Mouse (Mus musculus): ENCODE measurements around the gene Erc1. TPM values are rescaled to one million over a fixed set of nuclear protein-coding genes. Genes with fewer than 3 reads are reported as not detected.
A peak's percentile ranks its signal among the peaks of the same experiment; 100 is the strongest.

The Erc1 gene
- polyA plus RNA-seq, 1 experiment from 2014 or later: 19.6 TPM

- peak; percentile 24 for DNase-seq (ENCODE audit: extremely low spot score, low spot score)
- H3K4me1 ChIP-seq: no peaks in the 10 kb centered on the region
- H3K4me3 ChIP-seq: no peak overlapping the region
- peaks cover 21% of the 10 kb centered on the region for H3K36me3 ChIP-seq (replicated peaks)
- no peak overlapping the region for H3K27ac ChIP-seq
- H3K27me3 ChIP-seq (ENCODE audit: poor library complexity, severe bottlenecking): no peaks in the 10 kb centered on the region
- WGBS: 48% methylated on average over 2 of the region's 2 CpGs
- H3K9me3 ChIP-seq: no peaks in the 10 kb centered on the region
These were observed 55.4 kb downstream of the Erc1 start for GRCm38 (mm10) chr6:119792562-119792961.

DNA sequence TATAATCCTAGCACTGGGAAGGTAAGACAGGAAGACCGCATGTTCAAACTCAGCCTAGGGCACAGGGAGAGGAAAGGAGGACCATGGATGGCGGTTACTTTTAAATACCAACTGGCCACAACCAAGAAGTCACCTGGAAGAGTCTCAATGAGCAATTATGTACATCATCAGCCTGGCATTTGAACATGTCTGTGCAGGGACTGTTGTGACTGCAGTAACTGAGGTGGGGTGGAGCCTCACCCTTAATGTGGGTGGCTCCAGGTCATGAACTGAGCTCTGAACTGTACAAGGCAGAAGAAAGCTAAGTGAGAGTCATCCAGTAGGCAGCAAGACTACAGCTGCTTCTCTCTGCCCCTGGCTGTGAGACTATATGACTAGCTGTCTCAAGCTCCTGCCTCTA, 65.6 kb downstream of the Erc1 start:
- 93% methylated on average over 2 of the region's 2 CpGs for WGBS
- DNase-seq (ENCODE audit: extremely low spot score, low spot score): no peak
- no peaks in the 10 kb centered on the region for H3K4me1 ChIP-seq
- H3K9me3 ChIP-seq: no peaks in the 10 kb centered on the region
- H3K27ac ChIP-seq: no peak overlapping the region
- no peak overlapping the region for H3K4me3 ChIP-seq
- no peaks in the 10 kb centered on the region for H3K27me3 ChIP-seq (ENCODE audit: poor library complexity, severe bottlenecking)
- H3K36me3 ChIP-seq (replicated peaks): peaks cover 9% of the 10 kb centered on the region

DNA sequence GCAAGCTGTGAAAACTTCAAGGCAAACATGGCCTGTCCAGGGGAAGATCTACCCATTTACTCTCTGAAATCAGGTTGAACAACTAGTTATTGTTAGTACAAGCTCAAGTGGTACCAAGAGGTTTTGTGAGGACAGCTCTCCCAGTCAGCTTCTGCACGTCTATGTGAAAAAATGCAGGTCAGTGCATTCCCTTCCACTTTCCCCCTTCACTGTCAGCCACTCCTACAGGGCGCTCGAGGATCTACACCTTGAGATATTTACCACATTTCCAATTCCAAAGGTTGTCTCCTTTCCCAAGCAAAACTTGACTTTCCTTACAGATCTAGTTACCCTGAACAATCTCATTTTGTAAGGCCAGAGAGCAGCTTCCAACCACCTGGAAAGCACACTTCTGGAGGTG, 66.9 kb downstream of the Erc1 start:
- Histone ChIP-seq H3K4me3 (no peak overlapping the region), H3K36me3 (replicated peaks) (peaks cover 9% of the 10 kb centered on the region), H3K4me1 (no peaks in the 10 kb centered on the region), H3K27me3 (ENCODE audit: poor library complexity, severe bottlenecking) (no peaks in the 10 kb centered on the region), H3K27ac (no peak overlapping the region), H3K9me3 (no peaks in the 10 kb centered on the region)
- WGBS: 79% methylated on average over 3 of the region's 3 CpGs
- DNase-seq (ENCODE audit: extremely low spot score, low spot score): no peak

- WGBS: 88% methylated on average over 1 of the region's 1 CpGs
- no peak for DNase-seq (ENCODE audit: extremely low spot score, low spot score)
- Histone ChIP-seq H3K4me1 (peaks cover 3% of the 10 kb centered on the region; the same call in 1 of the 2 replicates), H3K27me3 (ENCODE audit: poor library complexity, severe bottlenecking) (no peaks in the 10 kb centered on the region), H3K27ac (no peak overlapping the region), H3K9me3 (no peaks in the 10 kb centered on the region), H3K36me3 (replicated peaks) (peaks cover 5% of the 10 kb centered on the region; the same call in 1 of the 2 replicates), H3K4me3 (no peak overlapping the region)
These were observed 79.2 kb downstream of the Erc1 start for GRCm38 (mm10) chr6:119768778-119769177.

DNA sequence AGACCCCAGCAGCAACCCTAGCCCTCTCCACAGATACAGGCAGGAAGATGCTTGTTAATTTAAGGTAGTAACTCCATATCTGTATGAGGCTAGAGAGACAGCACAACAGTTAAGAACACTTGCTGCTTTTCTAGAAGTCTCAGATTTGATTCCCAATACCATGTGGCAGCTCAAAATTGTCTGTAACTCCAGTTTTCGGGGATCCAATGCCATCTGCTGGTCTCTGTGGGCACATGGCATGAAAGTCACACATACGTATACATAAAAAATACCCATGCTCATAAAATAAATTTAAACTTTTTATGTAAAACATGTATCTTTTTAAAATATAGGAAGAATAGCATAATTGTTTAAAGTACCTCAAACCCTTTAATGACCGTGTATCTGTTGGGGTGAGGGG, 83.6 kb downstream of the Erc1 start:
- no peak overlapping the region for H3K4me3 ChIP-seq
- H3K36me3 ChIP-seq (replicated peaks): peaks cover 11% of the 10 kb centered on the region
- no peak for DNase-seq (ENCODE audit: extremely low spot score, low spot score)
- H3K9me3 ChIP-seq: no peaks in the 10 kb centered on the region
- no peaks in the 10 kb centered on the region for H3K27me3 ChIP-seq (ENCODE audit: poor library complexity, severe bottlenecking)
- H3K4me1 ChIP-seq: no peaks in the 10 kb centered on the region
- WGBS: 93% methylated on average over 3 of the region's 3 CpGs
- no peak overlapping the region for H3K27ac ChIP-seq

DNA sequence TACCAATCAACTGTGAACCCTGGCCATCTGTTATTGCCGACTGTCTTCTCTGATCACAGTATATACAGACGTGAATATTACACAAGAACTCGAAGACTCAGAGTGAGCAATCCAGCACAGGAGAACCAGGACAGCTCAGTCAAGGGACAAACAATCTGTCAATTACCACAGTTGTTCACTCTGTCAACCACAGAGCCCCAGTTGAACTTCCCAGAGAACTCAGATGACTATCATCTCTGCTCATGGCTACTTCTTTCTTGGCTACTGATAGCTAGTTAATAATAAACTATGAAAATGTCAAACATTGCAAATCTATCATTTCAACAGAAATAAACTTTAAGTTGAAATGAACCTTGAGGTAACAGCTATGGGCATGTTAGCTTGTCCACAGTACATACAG, 88.1 kb downstream of the Erc1 start:
- Histone ChIP-seq H3K27ac (no peak overlapping the region), H3K4me3 (no peak overlapping the region), H3K9me3 (no peaks in the 10 kb centered on the region), H3K36me3 (replicated peaks) (peaks cover 11% of the 10 kb centered on the region), H3K27me3 (ENCODE audit: poor library complexity, severe bottlenecking) (no peaks in the 10 kb centered on the region), H3K4me1 (no peaks in the 10 kb centered on the region)
- WGBS: 95% methylated on average over 3 of the region's 3 CpGs
- no peak for DNase-seq (ENCODE audit: extremely low spot score, low spot score)

DNA sequence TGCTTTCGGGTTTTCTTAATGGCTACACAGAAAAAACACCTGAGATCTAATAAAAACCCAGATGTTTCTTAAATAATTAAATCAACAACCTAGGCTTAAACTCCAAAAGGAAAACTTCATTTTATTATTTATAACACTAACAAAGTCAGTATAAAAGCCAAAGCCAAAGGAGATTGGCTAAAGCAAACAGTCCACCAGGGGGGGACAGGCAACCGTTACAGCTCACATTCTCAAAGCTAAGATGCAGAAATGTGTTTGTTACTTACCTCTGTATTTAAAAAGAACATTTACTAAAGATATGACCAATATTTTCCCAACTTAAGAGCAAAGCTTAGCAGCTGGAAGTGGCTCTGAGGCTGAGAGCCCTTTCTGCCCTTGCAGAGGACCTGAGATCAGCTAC, 89.5 kb downstream of the Erc1 start:
- no peaks in the 10 kb centered on the region for H3K4me1 ChIP-seq
- H3K27ac ChIP-seq: no peak overlapping the region
- H3K27me3 ChIP-seq (ENCODE audit: poor library complexity, severe bottlenecking): no peaks in the 10 kb centered on the region
- H3K4me3 ChIP-seq: no peak overlapping the region
- H3K36me3 ChIP-seq (replicated peaks): peaks cover 11% of the 10 kb centered on the region
- DNase-seq (ENCODE audit: extremely low spot score, low spot score): no peak
- WGBS: 91% methylated on average over 2 of the region's 2 CpGs
- no peaks in the 10 kb centered on the region for H3K9me3 ChIP-seq

- 64% methylated on average over 5 of the region's 5 CpGs for WGBS
- Histone ChIP-seq H3K36me3 (replicated peaks) (peaks cover 15% of the 10 kb centered on the region), H3K27me3 (ENCODE audit: poor library complexity, severe bottlenecking) (no peaks in the 10 kb centered on the region), H3K4me1 (no peaks in the 10 kb centered on the region), H3K27ac (no peak overlapping the region), H3K9me3 (no peaks in the 10 kb centered on the region), H3K4me3 (no peak overlapping the region)
- no peak for DNase-seq (ENCODE audit: extremely low spot score, low spot score)
These were observed 90.2 kb downstream of the Erc1 start for GRCm38 (mm10) chr6:119757796-119758195.

GRCm38 (mm10) chr6:119755866-119756265, 92.1 kb downstream of the Erc1 start:
- peaks cover 28% of the 10 kb centered on the region for H3K36me3 ChIP-seq (replicated peaks)
- 80% methylated on average over 3 of the region's 3 CpGs for WGBS
- no peaks in the 10 kb centered on the region for H3K9me3 ChIP-seq
- no peak overlapping the region for H3K4me3 ChIP-seq
- H3K27ac ChIP-seq: no peak overlapping the region
- H3K4me1 ChIP-seq: no peaks in the 10 kb centered on the region
- no peak for DNase-seq (ENCODE audit: extremely low spot score, low spot score)
- no peaks in the 10 kb centered on the region for H3K27me3 ChIP-seq (ENCODE audit: poor library complexity, severe bottlenecking)

DNA sequence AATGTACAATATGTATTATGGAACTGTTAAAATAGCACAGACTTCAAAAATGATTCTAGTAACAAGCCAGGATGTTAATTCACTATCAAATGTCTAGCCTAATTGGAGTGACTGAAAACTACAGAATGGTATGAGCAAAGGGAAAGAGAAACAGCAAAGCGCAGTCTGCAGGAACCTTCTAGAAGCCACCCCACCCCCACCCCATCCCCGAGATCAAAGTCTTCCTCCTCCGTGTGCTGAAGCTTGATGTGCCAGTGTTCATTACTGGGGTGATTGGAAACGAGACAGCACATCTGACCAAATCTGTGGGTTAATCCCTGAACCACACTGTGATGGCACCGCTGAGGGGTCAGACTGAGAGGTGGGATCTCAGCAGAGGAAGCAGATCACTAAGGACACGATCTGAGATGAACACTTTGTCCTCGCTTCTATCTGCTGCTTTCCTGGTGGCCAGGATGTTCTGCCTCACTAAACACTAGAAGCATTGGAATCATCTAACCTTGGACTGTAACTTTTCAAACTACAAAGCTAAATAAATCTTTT, 98.8 kb downstream of the Erc1 start:
- WGBS: 86% methylated on average over 7 of the region's 7 CpGs
- peaks cover 58% of the 10 kb centered on the region for H3K36me3 ChIP-seq (replicated peaks)
- no peak overlapping the region for H3K27ac ChIP-seq
- no peak overlapping the region for H3K4me3 ChIP-seq
- H3K9me3 ChIP-seq: no peaks in the 10 kb centered on the region
- no peaks in the 10 kb centered on the region for H3K27me3 ChIP-seq (ENCODE audit: poor library complexity, severe bottlenecking)
- H3K4me1 ChIP-seq: no peaks in the 10 kb centered on the region
- no peak for DNase-seq (ENCODE audit: extremely low spot score, low spot score)

GRCm38 (mm10) chr6:119741861-119742260, 106.1 kb downstream of the Erc1 start:
- Histone ChIP-seq H3K36me3 (replicated peaks) (peaks cover 36% of the 10 kb centered on the region), H3K4me1 (no peaks in the 10 kb centered on the region), H3K4me3 (no peak overlapping the region), H3K9me3 (no peaks in the 10 kb centered on the region), H3K27me3 (ENCODE audit: poor library complexity, severe bottlenecking) (no peaks in the 10 kb centered on the region), H3K27ac (no peak overlapping the region)
- WGBS: 73% methylated on average over 2 of the region's 2 CpGs
- no peak for DNase-seq (ENCODE audit: extremely low spot score, low spot score)

GRCm38 (mm10) chr6:119740541-119740940, 107.4 kb downstream of the Erc1 start:
- no peak overlapping the region for H3K4me3 ChIP-seq
- no peaks in the 10 kb centered on the region for H3K9me3 ChIP-seq
- H3K27ac ChIP-seq: no peak overlapping the region
- H3K4me1 ChIP-seq: no peaks in the 10 kb centered on the region
- 94% methylated on average over 3 of the region's 3 CpGs for WGBS
- H3K36me3 ChIP-seq (replicated peaks): peaks cover 31% of the 10 kb centered on the region
- H3K27me3 ChIP-seq (ENCODE audit: poor library complexity, severe bottlenecking): no peaks in the 10 kb centered on the region
- DNase-seq (ENCODE audit: extremely low spot score, low spot score): no peak

DNA sequence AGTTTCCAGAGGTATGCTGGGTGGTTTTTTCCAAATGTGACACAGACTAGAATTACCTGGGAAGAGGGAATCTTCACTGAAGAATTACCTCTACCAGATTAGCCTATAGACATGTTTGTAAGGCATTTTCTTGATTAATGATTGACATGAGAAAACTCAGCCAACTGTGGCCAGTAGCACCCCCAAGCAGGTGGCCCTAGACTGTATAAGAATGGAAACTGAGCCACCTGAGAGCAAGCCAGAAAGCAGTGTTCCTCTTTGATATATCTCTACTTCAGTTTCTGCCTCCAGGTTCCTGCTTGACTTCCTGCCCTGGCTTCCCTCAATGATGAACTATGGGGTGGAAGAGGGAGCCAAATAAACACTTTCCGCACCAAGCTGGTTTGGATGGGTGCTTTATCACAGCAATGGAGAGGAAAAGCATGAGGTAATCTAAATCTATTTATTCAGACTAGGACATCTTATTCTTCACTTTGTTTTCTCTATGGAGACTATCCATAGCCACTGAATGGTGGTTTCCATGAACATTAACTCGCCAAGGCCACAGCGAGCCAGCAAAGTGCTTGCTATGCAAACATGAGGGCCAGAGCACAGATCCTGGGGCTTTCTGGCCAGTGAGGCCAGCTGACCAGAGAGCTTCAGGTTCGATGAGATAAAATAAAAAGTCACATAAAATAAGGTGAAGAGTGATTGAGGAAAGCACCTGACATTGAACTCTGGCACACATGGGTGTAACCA, 109.2 kb downstream of the Erc1 start:
- no peak for DNase-seq (ENCODE audit: extremely low spot score, low spot score)
- H3K4me3 ChIP-seq: no peak overlapping the region
- peaks cover 31% of the 10 kb centered on the region for H3K36me3 ChIP-seq (replicated peaks)
- H3K27me3 ChIP-seq (ENCODE audit: poor library complexity, severe bottlenecking): no peaks in the 10 kb centered on the region
- H3K4me1 ChIP-seq: no peaks in the 10 kb centered on the region
- no peaks in the 10 kb centered on the region for H3K9me3 ChIP-seq
- no peak overlapping the region for H3K27ac ChIP-seq
- WGBS: 96% methylated on average over 4 of the region's 4 CpGs

Measured in forebrain, embryonic 10.5 days (tissue).